Mouse (Mus musculus) forebrain, embryonic 12.5 days (tissue): ENCODE results near the gene Flnb. TPM values are rescaled to one million over a fixed set of nuclear protein-coding genes. Genes with fewer than 3 reads are reported as not detected.

Source experiments
- ATAC-seq: fragments of 200-750 bp; cut with Nextera tagmentation; 2 replicates; pipeline ENCODE4 v1.8.0; 2017; ENCODE audit warnings: moderate TSS enrichment; ENCODE audit not compliant: low FRiP score
- H3K27ac ChIP-seq: fragments of 300-500 bp; sonication (generic); 2 replicates; pipeline ENCODE4 v1.5.1; 2016; ENCODE audit warnings: mild to moderate bottlenecking
- H3K27me3 ChIP-seq: fragments of 300-500 bp; sonication (generic); 2 replicates; pipeline ENCODE4 v1.6.1; 2016; ENCODE audit warnings: mild to moderate bottlenecking
- H3K36me3 ChIP-seq: fragments of 300-500 bp; sonication (generic); replicated peaks from 2 replicates; pipeline ENCODE4 v1.6.1; 2016; ENCODE audit warnings: mild to moderate bottlenecking
- H3K4me1 ChIP-seq: fragments of 300-500 bp; sonication (generic); 2 replicates; pipeline ENCODE4 v1.6.1; 2016
- H3K4me2 ChIP-seq: fragments of 300-500 bp; sonication (generic); 2 replicates; pipeline ENCODE4 v1.6.1; 2016; ENCODE audit warnings: mild to moderate bottlenecking, moderate library complexity
- H3K4me3 ChIP-seq: fragments of 300-500 bp; sonication (generic); replicated peaks from 2 replicates; pipeline ENCODE4 v1.5.1; 2016; ENCODE audit warnings: mild to moderate bottlenecking
- H3K9ac ChIP-seq: fragments of 300-500 bp; sonication (generic); 2 replicates; pipeline ENCODE4 v1.6.1; 2016; ENCODE audit warnings: mild to moderate bottlenecking
- H3K9me3 ChIP-seq: fragments of 300-500 bp; sonication (generic); 2 replicates; pipeline ENCODE4 v1.6.1; 2016
- WGBS: fragments of 180-500 bp; shearing (Covaris S2); methylation state at CpG from one replicate; pipeline ENCODE4 v1.1.7; 2016; 5-methylcytosine and 5-hydroxymethylcytosine counted together
- polyA plus RNA-seq: library from polyadenylated mRNA; unstranded; fragments of >200 nt; fragmentation: Nextera tagmentation; extraction: Ambion mirVana; gene quantifications from 2 replicates; pipeline ENCODE4 v1.2.1, GENCODE M21; 2016

Flnb gene
- polyA plus RNA-seq, 1 experiment from 2014 or later, result 21.3 TPM

DNA sequence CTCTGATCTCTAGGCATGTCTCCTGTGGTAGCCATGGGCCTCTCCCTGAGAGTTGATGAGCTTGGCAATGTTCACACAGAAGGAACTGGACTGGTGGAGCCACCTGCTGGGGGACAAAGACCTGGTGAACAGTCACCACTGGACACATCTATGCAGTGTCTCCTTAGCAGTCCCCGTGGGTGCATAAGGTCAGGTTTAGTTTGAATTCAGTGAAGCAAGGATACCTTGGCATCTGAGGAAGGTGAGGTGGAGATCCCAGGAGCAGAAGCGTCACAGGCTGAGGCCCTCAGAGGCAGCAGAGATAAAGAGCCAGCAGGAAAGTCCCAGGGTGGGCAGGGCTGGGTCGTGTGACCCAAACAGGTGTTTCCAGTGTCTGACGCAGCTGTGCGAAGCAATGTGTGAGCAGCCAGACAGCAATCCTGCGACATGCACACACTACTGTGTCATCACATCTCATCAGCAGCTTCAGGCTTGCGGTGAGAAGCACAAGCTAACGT lies 176.6 kb downstream of the Flnb start, which contains the start of gene Dnase1l3:
TSS of gene Dnase1l3 (minus strand) at position 303 of the 497 bp plus-strand sequence.
- 76% methylated on average over 8 of the region's 8 CpGs for WGBS
- no peak within 1 kb of the TSS for H3K4me3 ChIP-seq
- no peak for ATAC-seq

DNA sequence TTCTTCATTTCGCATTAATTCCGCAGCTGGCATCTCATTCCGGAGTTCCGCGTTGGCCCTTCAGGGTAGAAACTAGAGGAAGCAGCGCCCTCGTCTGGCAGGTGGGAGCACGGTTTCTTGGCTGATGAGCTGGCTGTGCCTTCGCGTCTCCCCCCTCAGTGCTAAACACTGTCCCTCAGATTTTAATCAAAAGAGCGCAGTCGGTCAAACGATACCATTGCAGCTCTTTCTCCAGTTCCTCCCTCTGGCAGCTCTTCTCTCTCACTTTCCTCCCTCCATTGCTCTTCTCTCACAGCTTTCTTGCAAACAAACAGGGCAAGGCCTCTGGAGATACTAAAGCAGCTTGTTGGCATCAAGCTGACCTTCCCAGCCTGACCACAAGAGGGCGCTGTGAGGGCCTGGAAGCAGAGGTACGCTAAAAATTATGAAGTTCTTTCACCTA lies 179.5 kb downstream of the Flnb start:
- Histone ChIP-seq H3K27me3 (peaks cover 40% of the 10 kb centered on the region), H3K4me3 (0 out of 2 replicates have a peak overlapping the region, but pooled peaks have one; percentile 16), H3K4me2 (peak overlapping the region; percentile 44), H3K9ac (peak overlapping the region; percentile 36; the same call in 1 of the 2 replicates), H3K36me3 (no peaks in the 10 kb centered on the region), H3K27ac (no peak overlapping the region), H3K9me3 (no peaks in the 10 kb centered on the region), H3K4me1 (peaks cover 5% of the 10 kb centered on the region; the same call in 1 of the 2 replicates)
- peak; percentile 72; the same call in 1 of the 2 replicates for ATAC-seq
- 3% methylated on average over 15 of the region's 15 CpGs for WGBS

More for the DNA sequence above, 176.6 kb downstream of the Flnb start, which contains the start of gene Dnase1l3:
- Histone ChIP-seq H3K36me3 (no peaks in the 10 kb centered on the region), H3K9me3 (no peaks in the 10 kb centered on the region), H3K4me2 (no peak within 1 kb of the TSS), H3K27ac (no peak within 1 kb of the TSS), H3K9ac (no peak within 1 kb of the TSS), H3K4me1 (0 out of 2 replicates have a peak, but pooled peaks cover 2% of the 10 kb centered on the region), H3K27me3 (peaks cover 11% of the 10 kb centered on the region)

DNA sequence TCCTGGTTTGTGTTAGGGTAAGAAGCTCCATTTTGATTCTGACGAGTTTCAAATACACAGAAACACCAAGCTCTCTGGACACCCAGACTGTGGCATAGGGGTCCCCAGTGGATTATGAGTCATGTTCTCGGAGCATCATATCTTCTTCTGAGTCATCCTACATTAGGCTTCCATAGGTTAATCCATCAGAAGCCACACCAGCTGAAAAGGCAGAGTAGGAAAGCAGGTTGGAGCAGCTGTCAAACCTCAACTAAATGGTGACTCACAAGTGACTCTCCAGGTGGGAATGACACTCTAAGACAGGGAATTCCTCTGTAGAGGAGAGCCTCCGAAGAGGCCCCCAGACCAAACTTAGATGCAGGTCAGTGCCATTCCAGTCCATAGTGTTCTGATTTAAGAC lies 181.3 kb downstream of the Flnb start:
- H3K27ac ChIP-seq, result no peak overlapping the region
- no peaks in the 10 kb centered on the region for H3K36me3 ChIP-seq
- H3K27me3 ChIP-seq, result peaks cover 42% of the 10 kb centered on the region
- peaks cover 12% of the 10 kb centered on the region for H3K4me1 ChIP-seq
- no peak overlapping the region for H3K4me2 ChIP-seq
- H3K9ac ChIP-seq, result no peak overlapping the region
- whole genome bisulfite sequencing, result 82% methylated on average over 3 of the region's 3 CpGs
- no peak overlapping the region for H3K4me3 ChIP-seq
- ATAC-seq, result no peak
- no peaks in the 10 kb centered on the region for H3K9me3 ChIP-seq

GRCm38 (mm10) chr14:7999435-7999834 lies 181.7 kb downstream of the Flnb start:
- H3K4me2 ChIP-seq, result no peak overlapping the region
- H3K36me3 ChIP-seq, result no peaks in the 10 kb centered on the region
- H3K27me3 ChIP-seq, result peaks cover 44% of the 10 kb centered on the region
- no peak for ATAC-seq
- no peaks in the 10 kb centered on the region for H3K9me3 ChIP-seq
- H3K27ac ChIP-seq, result no peak overlapping the region
- no peak overlapping the region for H3K9ac ChIP-seq
- peaks cover 16% of the 10 kb centered on the region for H3K4me1 ChIP-seq
- 89% methylated on average over 5 of the region's 5 CpGs for WGBS
- no peak overlapping the region for H3K4me3 ChIP-seq

DNA sequence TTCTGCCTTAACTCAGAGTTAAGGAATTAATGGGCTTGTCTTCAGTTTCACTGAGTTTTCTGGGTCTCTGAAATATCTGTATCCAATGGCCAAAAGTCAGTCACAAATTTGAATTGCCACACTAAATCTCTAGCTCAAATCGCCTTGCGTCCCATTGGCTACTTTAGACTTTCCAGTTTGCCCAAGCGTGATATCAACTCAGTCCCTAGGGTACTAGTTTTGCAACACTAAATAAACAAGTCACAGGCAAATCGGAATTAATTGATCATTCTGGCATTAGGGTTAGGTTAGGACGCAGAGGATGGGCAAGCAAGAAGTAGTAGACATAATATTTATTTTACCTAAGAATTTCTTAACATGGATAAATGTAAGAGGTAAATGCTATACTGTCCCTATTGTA lies 182.5 kb downstream of the Flnb start:
- Histone ChIP-seq H3K27me3 (peaks cover 43% of the 10 kb centered on the region), H3K4me1 (peaks cover 17% of the 10 kb centered on the region), H3K9me3 (no peaks in the 10 kb centered on the region), H3K36me3 (no peaks in the 10 kb centered on the region), H3K9ac (no peak overlapping the region), H3K4me2 (no peak overlapping the region), H3K27ac (no peak overlapping the region), H3K4me3 (no peak overlapping the region)
- ATAC-seq, result no peak
- 88% methylated on average over 5 of the region's 5 CpGs for WGBS

Other genes starting within 250 kb of the Flnb start
- gene Gm3558, start 249.4 kb upstream of the Flnb start, polyA plus RNA-seq, result 1.1 and 1.6 TPM in 2 replicates
- gene Gm10338, start 222.4 kb upstream of the Flnb start, polyA plus RNA-seq, result not detected in 2 replicates
- gene Gm10128, start 174.0 kb upstream of the Flnb start, polyA plus RNA-seq, result not detected in 2 replicates
- not detected in 2 replicates for gene Gm26661, start 26.4 kb upstream of the Flnb start, polyA plus RNA-seq
- gene Gm45521, start 139.3 kb downstream of the Flnb start, polyA plus RNA-seq, result 0.42 TPM in 1 of 2 replicates, not detected in the other
- gene Dnase1l3, start 176.6 kb downstream of the Flnb start, polyA plus RNA-seq, result not detected in 2 replicates
- 18.8 and 21.4 TPM in 2 replicates for gene Abhd6, start 184.9 kb downstream of the Flnb start, polyA plus RNA-seq